Mouse (Mus musculus): Measurements from ENCODE around the gene Rnps1. TPM values are rescaled to one million over a fixed set of nuclear protein-coding genes. Genes with fewer than 3 reads are reported as not detected.

Rnps1 gene
- total RNA-seq (2017) = 160 and 256 TPM in 2 replicates

GRCm38 (mm10) chr17:24414230-24414976, at the start of gene Rnps1:
Rnps1 (plus strand) TSS chr17:24414565.
- peak; percentile 82 to 89 for ATAC-seq (replicated peaks in 1 of 2; ENCODE audit: insufficient read depth in 1 of 2, low FRiP score in 2 of 2, low TSS enrichment in 1 of 2, low read depth in 1 of 2, poor library complexity in 2 of 2, severe bottlenecking in 2 of 2)

DNA sequence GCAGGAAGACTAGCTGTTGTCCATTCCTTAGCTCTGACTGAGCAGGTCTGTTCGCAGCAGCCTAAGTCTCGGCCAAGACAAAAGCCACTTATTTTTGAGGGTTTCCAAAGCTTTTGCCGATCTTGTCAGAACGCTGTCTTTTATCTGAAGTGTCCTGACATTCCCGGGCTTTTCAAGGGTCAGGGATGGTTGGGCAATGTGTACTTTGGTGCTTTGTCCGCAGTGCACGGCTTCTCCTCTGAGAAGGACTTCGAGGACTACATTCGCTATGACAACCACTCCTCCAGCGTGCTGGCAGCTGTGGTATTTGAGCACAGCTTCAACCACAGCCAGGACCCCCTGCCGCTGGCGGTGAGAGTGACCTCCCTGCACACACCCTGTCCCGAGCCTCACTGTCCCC, 48.5 kb upstream of the Rnps1 start:
- ATAC-seq (replicated peaks in 1 of 2; ENCODE audit: insufficient read depth in 1 of 2, low FRiP score in 2 of 2, low TSS enrichment in 1 of 2, low read depth in 1 of 2, poor library complexity in 2 of 2, severe bottlenecking in 2 of 2) = no peak

DNA sequence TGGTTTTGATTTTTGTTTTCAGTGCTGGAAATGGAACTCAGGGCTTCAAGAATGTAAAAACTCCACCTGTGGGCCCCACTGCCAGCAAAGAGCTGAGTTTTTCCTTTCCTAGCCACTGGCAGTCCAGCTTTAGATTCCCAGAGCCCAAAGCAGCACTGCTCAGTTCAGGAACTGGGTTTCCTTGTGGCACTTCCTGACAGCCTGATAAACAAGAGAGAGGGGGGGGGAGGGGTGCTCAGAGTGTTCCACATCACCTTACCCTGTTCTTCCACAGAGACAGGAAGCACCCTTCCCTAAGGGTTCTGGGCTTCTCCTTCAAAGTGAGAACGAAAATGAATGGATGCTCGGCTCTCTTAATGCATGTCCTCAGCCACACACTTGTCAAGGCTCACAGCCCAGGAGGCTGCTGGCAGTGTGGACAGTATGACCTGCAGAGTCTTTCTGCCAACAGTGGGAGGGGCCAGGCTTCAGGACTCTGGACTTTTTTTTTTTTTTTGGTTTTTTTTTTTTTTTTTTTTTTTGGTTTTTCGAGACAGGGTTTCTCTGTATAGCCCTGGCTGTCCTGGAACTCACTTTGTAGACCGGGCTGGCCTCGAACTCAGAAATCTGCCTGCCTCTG, 39.2 kb upstream of the Rnps1 start:
- no peak for ATAC-seq (replicated peaks in 1 of 2; ENCODE audit: insufficient read depth in 1 of 2, low FRiP score in 2 of 2, low TSS enrichment in 1 of 2, low read depth in 1 of 2, poor library complexity in 2 of 2, severe bottlenecking in 2 of 2)

- 0 out of 4 replicates have a peak, but pooled peaks of 1 of the 2 experiments have one; percentile 25 for ATAC-seq (replicated peaks in 1 of 2; ENCODE audit: insufficient read depth in 1 of 2, low FRiP score in 2 of 2, low TSS enrichment in 1 of 2, low read depth in 1 of 2, poor library complexity in 2 of 2, severe bottlenecking in 2 of 2)
These were observed 38.5 kb upstream of the Rnps1 start for GRCm38 (mm10) chr17:24375886-24376285.

DNA sequence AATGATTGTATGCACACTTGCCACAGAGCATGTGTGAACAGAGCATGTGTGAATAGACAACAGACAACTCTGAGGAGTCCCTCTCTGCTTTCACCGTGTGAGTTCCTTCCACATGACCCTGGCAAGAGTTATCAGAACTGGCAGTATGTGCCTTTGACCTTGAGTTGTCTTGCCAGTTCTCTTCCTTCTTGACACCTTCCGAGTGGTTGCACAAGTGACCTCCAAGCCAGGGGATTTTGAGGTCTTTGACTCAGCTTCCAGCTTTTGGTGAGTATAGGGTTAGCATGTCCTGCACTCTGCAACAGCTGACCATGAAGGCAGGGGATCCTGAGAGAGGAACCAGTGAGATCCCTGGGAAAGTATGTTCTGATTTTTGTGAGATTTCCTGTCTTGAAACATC, 35.9 kb upstream of the Rnps1 start:
- no peak for ATAC-seq (replicated peaks in 1 of 2; ENCODE audit: insufficient read depth in 1 of 2, low FRiP score in 2 of 2, low TSS enrichment in 1 of 2, low read depth in 1 of 2, poor library complexity in 2 of 2, severe bottlenecking in 2 of 2)

GRCm38 (mm10) chr17:24383789-24384188, 30.6 kb upstream of the Rnps1 start:
- no peak for ATAC-seq (replicated peaks in 1 of 2; ENCODE audit: insufficient read depth in 1 of 2, low FRiP score in 2 of 2, low TSS enrichment in 1 of 2, low read depth in 1 of 2, poor library complexity in 2 of 2, severe bottlenecking in 2 of 2)

DNA sequence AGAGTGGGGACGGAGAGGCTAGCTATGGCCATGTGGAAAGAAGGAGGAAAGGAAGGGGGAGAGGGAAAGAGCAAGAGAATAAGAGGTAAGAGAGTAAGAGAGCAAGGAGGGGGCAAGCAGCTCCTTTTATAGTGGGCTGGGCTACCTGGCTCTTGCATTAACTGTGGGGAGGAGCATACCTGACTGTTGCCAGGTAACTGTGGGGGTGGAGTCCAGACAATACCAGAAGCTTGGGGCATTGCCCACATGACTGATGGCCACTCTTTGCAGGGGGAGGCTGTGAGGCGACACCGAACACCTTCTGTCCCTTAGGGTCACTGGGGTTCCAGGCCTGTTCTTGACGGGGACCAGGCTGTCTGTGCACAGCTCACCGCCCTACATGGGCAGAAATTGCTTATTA, 25.7 kb upstream of the Rnps1 start:
- no peak for ATAC-seq (replicated peaks in 1 of 2; ENCODE audit: insufficient read depth in 1 of 2, low FRiP score in 2 of 2, low TSS enrichment in 1 of 2, low read depth in 1 of 2, poor library complexity in 2 of 2, severe bottlenecking in 2 of 2)

- ATAC-seq (replicated peaks in 1 of 2; ENCODE audit: insufficient read depth in 1 of 2, low FRiP score in 2 of 2, low TSS enrichment in 1 of 2, low read depth in 1 of 2, poor library complexity in 2 of 2, severe bottlenecking in 2 of 2) = peak in 1 of 2 experiments; percentile 64; a peak in 2 of 4 replicates
These were observed 24.5 kb upstream of the Rnps1 start for GRCm38 (mm10) chr17:24389865-24390264.

GRCm38 (mm10) chr17:24391149-24391548, 23.2 kb upstream of the Rnps1 start:
- 0 out of 4 replicates have a peak, but pooled peaks of 1 of the 2 experiments have one; percentile 25 for ATAC-seq (replicated peaks in 1 of 2; ENCODE audit: insufficient read depth in 1 of 2, low FRiP score in 2 of 2, low TSS enrichment in 1 of 2, low read depth in 1 of 2, poor library complexity in 2 of 2, severe bottlenecking in 2 of 2)

DNA sequence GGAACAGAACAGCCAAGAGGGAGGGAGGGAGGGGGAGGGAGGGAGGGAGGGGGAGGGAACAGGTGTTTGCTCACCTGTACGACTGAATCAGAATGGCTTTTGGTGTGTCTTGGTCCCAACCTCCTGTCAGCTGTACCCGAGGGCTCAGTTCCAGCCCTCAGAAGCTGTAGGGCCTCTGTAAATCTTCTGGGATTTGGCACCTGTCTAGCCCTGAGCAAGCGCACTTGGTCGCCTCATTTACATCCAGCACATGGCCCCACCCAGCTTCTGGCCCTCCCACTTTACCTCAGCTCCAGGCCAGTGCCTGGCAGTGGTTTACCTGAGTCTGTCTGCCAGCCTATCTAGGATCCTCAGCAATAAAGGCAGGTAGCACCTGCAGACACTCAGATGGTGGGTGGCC, 20.8 kb upstream of the Rnps1 start:
- ATAC-seq (replicated peaks in 1 of 2; ENCODE audit: insufficient read depth in 1 of 2, low FRiP score in 2 of 2, low TSS enrichment in 1 of 2, low read depth in 1 of 2, poor library complexity in 2 of 2, severe bottlenecking in 2 of 2) = no peak

- ATAC-seq (replicated peaks in 1 of 2; ENCODE audit: insufficient read depth in 1 of 2, low FRiP score in 2 of 2, low TSS enrichment in 1 of 2, low read depth in 1 of 2, poor library complexity in 2 of 2, severe bottlenecking in 2 of 2) = no peak
These were observed 19.9 kb upstream of the Rnps1 start for GRCm38 (mm10) chr17:24394456-24394855.

- no peak for ATAC-seq (replicated peaks in 1 of 2; ENCODE audit: insufficient read depth in 1 of 2, low FRiP score in 2 of 2, low TSS enrichment in 1 of 2, low read depth in 1 of 2, poor library complexity in 2 of 2, severe bottlenecking in 2 of 2)
These were observed 12.0 kb upstream of the Rnps1 start for GRCm38 (mm10) chr17:24402371-24402770.

- ATAC-seq (replicated peaks in 1 of 2; ENCODE audit: insufficient read depth in 1 of 2, low FRiP score in 2 of 2, low TSS enrichment in 1 of 2, low read depth in 1 of 2, poor library complexity in 2 of 2, severe bottlenecking in 2 of 2) = no peak
These were observed 7.1 kb upstream of the Rnps1 start for GRCm38 (mm10) chr17:24407116-24407803.

- ATAC-seq (replicated peaks in 1 of 2; ENCODE audit: insufficient read depth in 1 of 2, low FRiP score in 2 of 2, low TSS enrichment in 1 of 2, low read depth in 1 of 2, poor library complexity in 2 of 2, severe bottlenecking in 2 of 2) = peak; percentile 2 to 27; a peak in 1 of 4 replicates
These were observed 681 bp upstream of the Rnps1 start for GRCm38 (mm10) chr17:24413557-24414211.

DNA sequence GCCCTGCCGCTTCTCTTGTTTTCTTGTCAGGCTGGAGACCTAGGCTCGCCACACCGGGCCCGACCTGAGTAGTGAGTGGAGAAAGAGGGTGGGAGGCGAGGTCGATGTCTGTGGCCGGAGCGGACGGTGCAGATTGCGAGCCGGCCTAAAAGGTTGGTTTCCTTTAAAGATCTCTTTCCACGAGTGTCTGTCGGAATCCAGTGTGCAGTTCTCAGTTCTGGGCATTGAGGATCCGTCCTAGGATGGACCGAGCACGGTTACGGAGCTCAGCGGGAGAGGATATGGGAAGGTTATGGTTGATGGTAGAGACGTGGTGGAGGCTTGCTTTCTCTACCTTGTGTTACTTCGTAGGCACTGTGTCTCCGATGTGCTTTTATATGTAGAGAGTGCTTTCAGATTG, 646 bp downstream of the Rnps1 start:
- no peak for ATAC-seq (replicated peaks in 1 of 2; ENCODE audit: insufficient read depth in 1 of 2, low FRiP score in 2 of 2, low TSS enrichment in 1 of 2, low read depth in 1 of 2, poor library complexity in 2 of 2, severe bottlenecking in 2 of 2)

DNA sequence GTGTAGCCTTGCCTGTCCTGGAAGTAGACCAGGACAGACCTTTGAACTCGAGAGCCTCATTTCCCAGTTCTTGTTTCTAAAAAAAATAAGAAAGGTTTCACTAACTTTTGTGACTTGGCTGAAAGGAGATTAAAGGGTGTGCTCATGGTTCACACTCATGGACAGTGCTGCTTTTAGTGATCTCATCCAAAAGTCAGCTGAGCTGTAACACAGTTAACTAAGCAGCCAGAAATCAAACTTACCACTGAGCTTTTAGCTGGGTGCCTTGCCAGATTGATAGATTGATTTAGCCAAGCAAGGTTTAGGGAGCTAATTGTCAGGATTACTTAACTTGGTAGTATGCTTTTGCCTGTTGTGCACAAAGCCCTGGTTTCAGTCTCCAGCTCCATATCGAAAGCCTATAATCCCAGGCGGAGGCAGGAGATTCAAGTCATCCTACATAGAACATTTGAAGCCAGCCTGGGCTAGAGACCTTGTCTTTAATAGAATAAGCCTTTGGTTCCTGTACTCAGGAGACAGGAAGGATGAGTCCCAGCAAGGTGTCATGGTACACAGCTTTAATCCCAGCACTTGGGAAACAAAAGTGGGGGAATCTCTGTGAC, 1.8 kb downstream of the Rnps1 start:
- ATAC-seq (replicated peaks in 1 of 2; ENCODE audit: insufficient read depth in 1 of 2, low FRiP score in 2 of 2, low TSS enrichment in 1 of 2, low read depth in 1 of 2, poor library complexity in 2 of 2, severe bottlenecking in 2 of 2) = no peak

- ATAC-seq (replicated peaks in 1 of 2; ENCODE audit: insufficient read depth in 1 of 2, low FRiP score in 2 of 2, low TSS enrichment in 1 of 2, low read depth in 1 of 2, poor library complexity in 2 of 2, severe bottlenecking in 2 of 2) = no peak
These were observed 8.7 kb downstream of the Rnps1 start for GRCm38 (mm10) chr17:24423114-24423513.

Data from hematopoietic stem cell, adult 5-6 weeks (primary cell).